Mouse (Mus musculus) MEL (cell line): ENCODE measurements around the gene Hmcn2. TPM values are rescaled to one million over a fixed set of nuclear protein-coding genes. Genes with fewer than 3 reads are reported as not detected.

Source experiments
- DNase-seq: peaks from one replicate; pipeline ENCODE4 v3.0.0; 2011; ENCODE audit warnings: low read depth, low spot score
- H3K27ac ChIP-seq: 2 replicates; pipeline ENCODE4 v1.5.1; 2012; ENCODE audit warnings: low read depth, mild to moderate bottlenecking, control low read depth, low read length, moderate library complexity; ENCODE audit not compliant: control insufficient read depth
- H3K27me3 ChIP-seq, 2 experiments: fragments of 150-350 bp in 1 of 2; sonication (generic) in 1 of 2; 2 replicates each; pipeline ENCODE4 v1.6.1; 2012; ENCODE audit warnings: low read length in 2 of 2, mild to moderate bottlenecking in 2 of 2, improper control_type of control experiment in 1 of 2, moderate library complexity in 1 of 2; ENCODE audit not compliant: insufficient read depth in 2 of 2, control insufficient read depth in 1 of 2
- H3K36me3 ChIP-seq, 2 experiments: 2 replicates each; pipeline ENCODE4 v1.6.1; 2012 to 2014; ENCODE audit warnings: low read length in 2 of 2, improper control_type of control experiment in 1 of 2, inconsistent platforms in 1 of 2, mild to moderate bottlenecking in 1 of 2; ENCODE audit not compliant: insufficient read depth in 2 of 2, control insufficient read depth in 1 of 2
- H3K4me1 ChIP-seq, 2 experiments: fragments of 150-350 bp in 1 of 2; sonication (generic) in 1 of 2; 2 replicates each; pipeline ENCODE4 v1.6.1; 2012; ENCODE audit warnings: low read length in 2 of 2, improper control_type of control experiment in 1 of 2, mild to moderate bottlenecking in 1 of 2; ENCODE audit not compliant: insufficient read depth in 2 of 2, control insufficient read depth in 1 of 2
- H3K4me3 ChIP-seq, 2 experiments: fragments of 150-350 bp in 1 of 2; sonication (generic) in 1 of 2; 2 replicates each; pipeline ENCODE4 v1.5.1; 2012; ENCODE audit warnings: low read depth in 2 of 2, low read length in 2 of 2, mild to moderate bottlenecking in 2 of 2, moderate library complexity in 2 of 2, control low read depth in 1 of 2, improper control_type of control experiment in 1 of 2; ENCODE audit not compliant: control insufficient read depth in 1 of 2, insufficient read depth in 1 of 2
- H3K79me2 ChIP-seq: 2 replicates; pipeline ENCODE4 v1.6.1; 2012; ENCODE audit warnings: mild to moderate bottlenecking, low read length, moderate library complexity; ENCODE audit not compliant: control insufficient read depth, poor library complexity, insufficient read depth
- H3K9ac ChIP-seq: 2 replicates; pipeline ENCODE4 v1.6.1; 2012; ENCODE audit warnings: low read depth, mild to moderate bottlenecking, control low read depth, low read length, moderate library complexity; ENCODE audit not compliant: control insufficient read depth, poor library complexity, severe bottlenecking
- H3K9me3 ChIP-seq: fragments of 150-350 bp; sonication (generic); replicated peaks from 2 replicates; pipeline ENCODE4 v1.6.1; 2012; ENCODE audit warnings: mild to moderate bottlenecking, low read length, improper control_type of control experiment, moderate library complexity; ENCODE audit not compliant: insufficient read depth
- CHD1 ChIP-seq: IDR thresholded peaks from 2 replicates; pipeline ENCODE4 v1.6.1; 2012; ENCODE audit warnings: low read depth, mild to moderate bottlenecking, inconsistent platforms, low read length, improper control_type of control experiment
- E2F4 ChIP-seq: IDR thresholded peaks from 2 replicates; pipeline ENCODE4 v1.6.1; 2011; ENCODE audit warnings: low read depth, low read length, improper control_type of control experiment, borderline replicate concordance
- ELF1 ChIP-seq: IDR thresholded peaks from 2 replicates; pipeline ENCODE4 v1.6.1; 2014; ENCODE audit warnings: low read depth, mild to moderate bottlenecking, inconsistent platforms, low read length, improper control_type of control experiment, moderate library complexity
- EP300 ChIP-seq, 2 experiments: IDR thresholded peaks; 2 replicates each; pipeline ENCODE4 v1.6.1; 2011; ENCODE audit warnings: improper control_type of control experiment in 2 of 2, low read length in 2 of 2, low read depth in 1 of 2, mild to moderate bottlenecking in 1 of 2
- ETS1 ChIP-seq: IDR thresholded peaks from 2 replicates; pipeline ENCODE4 v1.6.1; 2012; ENCODE audit warnings: low read depth, mild to moderate bottlenecking, inconsistent platforms, low read length, improper control_type of control experiment, moderate library complexity
- GATA1 ChIP-seq: IDR thresholded peaks from 2 replicates; pipeline ENCODE4 v1.6.1; 2011; ENCODE audit warnings: low read depth, low read length, improper control_type of control experiment
- JUND ChIP-seq: IDR thresholded peaks from 2 replicates; pipeline ENCODE4 v1.6.1; 2011; ENCODE audit warnings: low read depth, mild to moderate bottlenecking, improper control_type of control experiment, low read length
- MAFK ChIP-seq: IDR thresholded peaks from 2 replicates; pipeline ENCODE4 v1.6.1; 2011; ENCODE audit warnings: low read depth, mild to moderate bottlenecking, low read length, improper control_type of control experiment, borderline replicate concordance
- MEF2A ChIP-seq: IDR thresholded peaks from 2 replicates; pipeline ENCODE4 v1.6.1; 2014; ENCODE audit warnings: low read depth, mild to moderate bottlenecking, inconsistent platforms, low read length, improper control_type of control experiment; ENCODE audit not compliant: poor library complexity, insufficient replicate concordance, severe bottlenecking; ENCODE audit errors: extremely low read depth
- MYB ChIP-seq: IDR thresholded peaks from 2 replicates; pipeline ENCODE4 v1.6.1; 2011; ENCODE audit warnings: mild to moderate bottlenecking, low read depth, low read length, improper control_type of control experiment
- MYC ChIP-seq: IDR thresholded peaks from 2 replicates; pipeline ENCODE4 v1.6.1; 2011; ENCODE audit warnings: low read depth, mild to moderate bottlenecking, low read length, improper control_type of control experiment, moderate library complexity
- NELFE ChIP-seq: IDR thresholded peaks from 2 replicates; pipeline ENCODE4 v1.6.1; 2011; ENCODE audit warnings: low read depth, low read length, improper control_type of control experiment
- POLR2A ChIP-seq, 2 experiments: IDR thresholded peaks; 2 replicates each; pipeline ENCODE4 v1.6.1; 2011 to 2012; ENCODE audit warnings: low read length in 2 of 2, mild to moderate bottlenecking in 2 of 2, control low read depth in 1 of 2, improper control_type of control experiment in 1 of 2, low read depth in 1 of 2, moderate library complexity in 1 of 2; ENCODE audit not compliant: control insufficient read depth in 1 of 2, insufficient read depth in 1 of 2, poor library complexity in 1 of 2
- ZMIZ1 ChIP-seq: IDR thresholded peaks from 2 replicates; pipeline ENCODE4 v1.6.1; 2012; ENCODE audit warnings: low read depth, mild to moderate bottlenecking, inconsistent platforms, low read length, improper control_type of control experiment, moderate library complexity
- ZNF384 ChIP-seq: IDR thresholded peaks from 2 replicates; pipeline ENCODE4 v1.6.1; 2012; ENCODE audit warnings: low read depth, mild to moderate bottlenecking, inconsistent platforms, low read length, improper control_type of control experiment
- polyA plus RNA-seq, 2 experiments: library from polyadenylated mRNA; stranded (reverse) in 1 of 2; unstranded in 1 of 2; fragments of >175 nt in 1 of 2; fragments of >200 nt in 1 of 2; gene quantifications; 2 replicates each; pipeline versions ENCODE4 v1.2.1 to v1.2.4; 2012; ENCODE audit warnings: low replicate concordance in 2 of 2, low read depth in 1 of 2; ENCODE audit not compliant: insufficient read length in 2 of 2, insufficient read depth in 1 of 2, missing spikeins in 1 of 2
- total RNA-seq: library from RNA; depleted of rRNA; stranded (reverse); fragments of 300-350 nt; gene quantifications from 2 replicates; pipeline ENCODE4 v1.2.3, GENCODE M21; 2012

Hmcn2 gene
- total and polyA plus RNA-seq, 3 experiments = 0.18 TPM; not detected in 2

DNA sequence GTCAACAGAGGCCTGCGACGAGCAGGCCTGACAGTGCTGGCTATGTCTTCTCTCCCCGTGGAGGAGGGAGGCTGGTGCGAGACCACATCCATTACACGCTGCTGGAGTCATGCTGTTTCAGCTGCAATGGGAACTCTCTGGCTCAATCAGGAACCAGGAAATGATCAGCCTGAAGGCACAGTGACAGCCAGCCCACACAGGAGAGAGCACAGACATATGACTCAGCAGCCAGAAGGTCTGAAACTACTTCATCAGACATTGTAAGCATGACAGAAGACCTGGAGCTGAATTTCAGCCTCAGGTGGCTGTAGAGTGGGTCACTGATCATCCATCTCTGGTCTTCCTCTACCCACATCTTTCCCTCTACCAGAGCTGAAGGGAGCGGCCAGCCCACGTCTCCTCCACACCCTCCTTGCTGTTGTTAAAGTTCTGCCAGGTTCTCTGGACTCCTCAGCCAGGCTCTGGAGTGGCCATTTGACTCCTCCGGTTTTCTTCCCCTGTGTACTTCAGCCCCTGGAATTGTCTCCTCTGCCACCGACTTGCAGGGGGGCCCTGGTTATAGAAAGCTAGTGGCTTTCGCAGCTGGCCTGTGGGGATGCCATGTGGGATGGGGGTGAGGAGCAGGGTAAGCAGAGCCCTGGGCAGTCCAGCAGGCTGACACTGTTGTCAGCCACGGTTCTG, 128.4 kb downstream of the Hmcn2 start:
- Histone ChIP-seq H3K9ac (peak overlapping the region; percentile 20; the same call in 1 of the 2 replicates), H3K9me3 (no peaks in the 10 kb centered on the region), H3K27ac (no peak overlapping the region), H3K36me3 (peaks cover 0 to 6% of the 10 kb centered on the region in 2 experiments; a peak in 1 of 4 replicates), H3K27me3 (no peaks in the 10 kb centered on the region), H3K79me2 (no peaks in the 10 kb centered on the region), H3K4me1 (peaks cover 6 to 13% of the 10 kb centered on the region in 2 experiments; a peak in 3 of 4 replicates), H3K4me3 (no peak overlapping the region)
- peak; percentile 54 for DNase-seq
- TF ChIP-seq ZNF384 (no peak), ZMIZ1 (no peak), JUND (no peak), MEF2A (no peak), ELF1 (peak; percentile 46; the same call in 1 of the 2 replicates), MAFK (no peak), CHD1 (no peak), ETS1 (0 out of 2 replicates have a peak, but pooled peaks have one; percentile 10), MYB (no peak), E2F4 (no peak)

DNA sequence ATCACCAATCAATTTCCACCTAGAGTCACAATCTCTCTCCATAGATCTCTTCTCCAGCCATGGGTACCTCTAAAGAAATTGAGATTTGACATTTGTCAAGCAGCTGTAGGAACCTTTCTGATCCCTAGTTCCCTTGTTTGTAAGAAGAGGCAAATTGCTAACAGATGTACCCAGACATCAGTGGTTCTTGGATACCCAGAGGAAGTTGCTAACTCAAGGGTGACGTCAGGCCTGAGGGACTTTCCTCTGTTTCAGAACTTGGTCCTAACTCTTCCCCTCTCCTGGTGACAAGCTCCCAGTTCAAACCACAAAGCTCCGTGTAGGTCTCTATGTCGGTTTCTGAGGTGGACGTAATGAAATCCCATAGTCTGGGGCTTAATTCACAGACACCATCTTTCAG, 131.8 kb downstream of the Hmcn2 start:
- no peak overlapping the region for H3K27ac ChIP-seq
- H3K79me2 ChIP-seq = no peaks in the 10 kb centered on the region
- H3K9ac ChIP-seq = no peak overlapping the region
- H3K9me3 ChIP-seq = no peaks in the 10 kb centered on the region
- no peak for DNase-seq
- TF ChIP-seq NELFE (no peak), EP300 (IDR thresholded peaks at IDR 0.05; ENCODE audit: low read depth in 1 of 2, low read length in 2 of 2) (no peak), MAFK (no peak), MYC (no peak), MEF2A (no peak), GATA1 (no peak), ZNF384 (no peak), POLR2A (IDR thresholded peaks at IDR 0.05; ENCODE audit: control insufficient read depth in 1 of 2, insufficient read depth in 1 of 2, low read depth in 1 of 2, low read length in 2 of 2, poor library complexity in 1 of 2) (no peak)
- H3K36me3 ChIP-seq = peaks cover 0 to 6% of the 10 kb centered on the region in 2 experiments; a peak in 1 of 4 replicates
- H3K27me3 ChIP-seq = no peaks in the 10 kb centered on the region
- H3K4me3 ChIP-seq = no peak overlapping the region
- H3K4me1 ChIP-seq = peaks cover 6 to 23% of the 10 kb centered on the region in 2 experiments
